Mouse (Mus musculus) intestine, postnatal 0 days (tissue): Measurements from ENCODE around the gene Shroom1. TPM values are rescaled to one million over a fixed set of nuclear protein-coding genes. Genes with fewer than 3 reads are reported as not detected.

Experiments used
- ATAC-seq: fragments of 200-750 bp; cut with Nextera tagmentation; 2 replicates; pipeline ENCODE4 v1.8.0; 2017; ENCODE audit warnings: mild to moderate bottlenecking, moderate TSS enrichment, moderate library complexity
- H3K27ac ChIP-seq: fragments of 300-500 bp; sonication (generic); 2 replicates; pipeline ENCODE4 v1.5.1; 2014; ENCODE audit warnings: mild to moderate bottlenecking, low read depth, low read length, moderate library complexity
- H3K27me3 ChIP-seq: fragments of 300-500 bp; sonication (generic); replicated peaks from 2 replicates; pipeline ENCODE4 v1.6.1; 2014; ENCODE audit warnings: low read length, mixed read lengths; ENCODE audit not compliant: control insufficient read depth, insufficient read depth
- H3K36me3 ChIP-seq: fragments of 300-500 bp; sonication (generic); 2 replicates; pipeline ENCODE4 v1.6.1; 2014; ENCODE audit warnings: mild to moderate bottlenecking, moderate library complexity; ENCODE audit not compliant: control insufficient read depth, insufficient read depth
- H3K4me1 ChIP-seq: fragments of 300-500 bp; sonication (generic); replicated peaks from 2 replicates; pipeline ENCODE4 v1.6.1; 2014; ENCODE audit warnings: antibody characterized with exemption, low read length, mixed read lengths; ENCODE audit not compliant: control insufficient read depth, insufficient read depth
- H3K4me2 ChIP-seq: fragments of 300-500 bp; sonication (generic); replicated peaks from 2 replicates; pipeline ENCODE4 v1.6.1; 2014; ENCODE audit warnings: low read depth, mild to moderate bottlenecking, moderate library complexity
- H3K4me3 ChIP-seq: fragments of 300-500 bp; sonication (generic); 2 replicates; pipeline ENCODE4 v1.5.1; 2014; ENCODE audit warnings: low read depth, low read length
- H3K9ac ChIP-seq: fragments of 300-500 bp; sonication (generic); 2 replicates; pipeline ENCODE4 v1.6.1; 2014; ENCODE audit warnings: mild to moderate bottlenecking, low read depth, low read length
- H3K9me3 ChIP-seq: fragments of 300-500 bp; sonication (generic); 2 replicates; pipeline ENCODE4 v1.6.1; 2016; ENCODE audit warnings: mixed run types; ENCODE audit not compliant: control insufficient read depth
- CTCF ChIP-seq: sonication (generic); IDR thresholded peaks from 2 replicates; pipeline ENCODE4 v1.5.1; 2016; ENCODE audit warnings: low read depth, mild to moderate bottlenecking, control low read depth, antibody characterized with exemption, moderate library complexity
- WGBS: fragments of 180-500 bp; shearing (Covaris S2); extraction: QIAGEN DNeasy Blood & Tissue Kit; methylation state at CpG from one replicate; pipeline ENCODE4 v1.1.7; 2014; 5-methylcytosine and 5-hydroxymethylcytosine counted together
- microRNA-seq: library from miRNA; unstranded; fragments of <30 nt; microRNA quantifications from one replicate; pipeline ENCODE4, GENCODE M21; 2016
- polyA plus RNA-seq: library from polyadenylated mRNA; unstranded; fragments of >200 nt; fragmentation: Nextera tagmentation; extraction: Ambion mirVana; gene quantifications from 2 replicates; pipeline ENCODE4 v1.2.1, GENCODE M21; 2015

Gene Shroom1
- polyA plus RNA-seq, 1 experiment from 2014 or later = 3.7 TPM

- TF ChIP-seq CTCF = no peak
- ATAC-seq = no peak
- H3K27ac ChIP-seq = no peak overlapping the region
- no peak overlapping the region for H3K4me2 ChIP-seq
- no peaks in the 10 kb centered on the region for H3K9me3 ChIP-seq
- H3K27me3 ChIP-seq = no peaks in the 10 kb centered on the region
- no peak overlapping the region for H3K9ac ChIP-seq
- H3K4me3 ChIP-seq = no peak overlapping the region
- H3K36me3 ChIP-seq = no peaks in the 10 kb centered on the region
- 50% methylated on average over 3 of the region's 3 CpGs for WGBS
- H3K4me1 ChIP-seq = no peaks in the 10 kb centered on the region
Observed at GRCm38 (mm10) chr11:53508591-53508990, 51.6 kb downstream of the Shroom1 start.

- H3K9ac ChIP-seq = no peak overlapping the region
- no peaks in the 10 kb centered on the region for H3K4me1 ChIP-seq
- no peak for ATAC-seq
- no peaks in the 10 kb centered on the region for H3K9me3 ChIP-seq
- H3K36me3 ChIP-seq = no peaks in the 10 kb centered on the region
- H3K4me2 ChIP-seq = no peak overlapping the region
- peak; percentile 10; the same call in 1 of the 2 replicates for TF ChIP-seq CTCF
- WGBS = 68% methylated on average over 5 of the region's 5 CpGs
- no peaks in the 10 kb centered on the region for H3K27me3 ChIP-seq
- H3K27ac ChIP-seq = no peak overlapping the region
- H3K4me3 ChIP-seq = no peak overlapping the region
Observed at GRCm38 (mm10) chr11:53510351-53510750, 53.3 kb downstream of the Shroom1 start.

DNA sequence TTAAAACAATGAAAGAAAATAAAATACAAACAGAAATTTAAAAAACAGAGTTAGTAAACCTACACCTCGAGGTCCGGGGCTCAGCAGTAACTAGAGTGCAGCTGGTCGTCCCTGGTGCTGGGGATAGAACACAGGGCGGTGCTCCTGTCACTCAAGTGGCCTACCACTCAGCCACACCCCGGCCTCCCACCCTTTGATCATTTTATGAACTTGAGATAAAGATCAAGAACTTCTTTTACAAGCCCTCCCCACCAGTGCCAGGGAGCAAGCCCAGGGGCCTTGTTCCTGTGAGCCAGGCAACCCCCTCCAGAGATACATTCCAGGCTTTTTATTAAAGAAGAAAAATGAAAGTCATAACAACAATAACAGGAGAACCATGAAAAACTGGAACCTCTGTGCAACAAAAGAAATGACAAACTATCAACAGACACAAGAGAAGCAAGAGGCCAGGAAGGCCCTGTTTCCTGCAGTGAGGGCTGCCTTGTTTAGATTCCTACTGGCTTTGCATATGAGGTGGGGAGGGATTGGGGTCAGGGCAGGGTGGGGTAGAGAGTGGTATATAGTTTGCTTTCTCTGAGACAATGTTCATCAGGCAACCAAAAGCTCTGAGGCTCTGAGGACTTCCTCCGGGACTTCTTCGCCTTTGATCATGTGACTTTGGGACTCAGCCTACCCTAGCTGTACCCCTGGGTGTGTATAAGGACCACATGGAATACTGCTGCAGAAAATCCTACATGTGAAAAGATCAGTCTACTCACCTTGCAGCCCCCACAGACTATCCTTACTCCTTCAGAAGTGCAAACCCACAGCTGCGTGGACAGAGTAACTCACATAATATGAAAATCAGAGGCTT is 60.0 kb downstream of the Shroom1 start:
- TF ChIP-seq CTCF = no peak
- 47% methylated on average over 8 of the region's 8 CpGs for whole genome bisulfite sequencing
- Histone ChIP-seq H3K4me3 (no peak overlapping the region), H3K4me2 (no peak overlapping the region), H3K27me3 (no peaks in the 10 kb centered on the region), H3K9ac (no peak overlapping the region), H3K27ac (no peak overlapping the region), H3K4me1 (peaks cover 9% of the 10 kb centered on the region), H3K9me3 (no peaks in the 10 kb centered on the region), H3K36me3 (no peaks in the 10 kb centered on the region)
- ATAC-seq = no peak

Small RNAs within 50 kb of the gene (microRNA-seq; reads per million reads assigned to microRNA genes)
- gene Mir6920 = not detected

Other genes starting within 250 kb of the Shroom1 start
- 65.8 and 67.6 TPM in 2 replicates for gene Hspa4, start 156.7 kb upstream of the Shroom1 start, polyA plus RNA-seq
- 10.1 and 10.8 TPM in 2 replicates for gene Zcchc10, start 132.5 kb upstream of the Shroom1 start, polyA plus RNA-seq
- gene Aff4, start 106.4 kb upstream of the Shroom1 start, polyA plus RNA-seq = 19.0 and 23.6 TPM in 2 replicates
- gene Leap2, start 34.0 kb upstream of the Shroom1 start, polyA plus RNA-seq = 1,325 and 1,459 TPM in 2 replicates
- 2,040 and 2,166 TPM in 2 replicates for gene Uqcrq, start 26.4 kb upstream of the Shroom1 start, polyA plus RNA-seq
- 5.5 and 5.6 TPM in 2 replicates for gene Gdf9, start 26.2 kb upstream of the Shroom1 start, polyA plus RNA-seq
- 0.12 and 0.23 TPM in 2 replicates for gene Gm10447, start 95 bp upstream of the Shroom1 start, polyA plus RNA-seq
- not detected in 2 replicates for gene Gm9837, start 13.3 kb downstream of the Shroom1 start, polyA plus RNA-seq
- not detected in 2 replicates for gene Gm9945, start 23.0 kb downstream of the Shroom1 start, polyA plus RNA-seq
- 1.1 and 1.5 TPM in 2 replicates for gene Sowaha, start 23.1 kb downstream of the Shroom1 start, polyA plus RNA-seq
- gene Sept8, start 62.1 kb downstream of the Shroom1 start, polyA plus RNA-seq = 10.0 and 10.5 TPM in 2 replicates
- 17.0 and 18.4 TPM in 2 replicates for gene Kif3a, start 110.2 kb downstream of the Shroom1 start, polyA plus RNA-seq
- gene Il4, start 161.5 kb downstream of the Shroom1 start, polyA plus RNA-seq = 0.29 and 0.39 TPM in 2 replicates
- gene Il13, start 177.5 kb downstream of the Shroom1 start, polyA plus RNA-seq = not detected in 2 replicates